In genomic region chr10:82913238-82913637, GRCm38 (mm10) we compare ENCODE assay signal across 13 mouse cellular contexts.
"Had no signal": no experiment of that assay in that cellular context is flagged by ENCODE, and none has a peak within 500 bp of the region (broad histone marks: within the 10 kb centered on the region; RNA-seq: fewer than 3 reads in every experiment).

No protein-coding gene starts in this region.

- H3K36me3 ChIP-seq: limb, embryonic 12.5 days; lung, embryonic 15.5 days; midbrain, embryonic 10.5 days; midbrain, embryonic 15.5 days; neural tube, embryonic 12.5 days; stomach, embryonic 15.5 days had no signal

- H3K27ac ChIP-seq: limb, embryonic 12.5 days; lung, embryonic 15.5 days; midbrain, embryonic 10.5 days; midbrain, embryonic 15.5 days; neural tube, embryonic 12.5 days; stomach, embryonic 15.5 days had no signal

- H3K9me3 ChIP-seq: limb, embryonic 12.5 days; lung, embryonic 15.5 days; midbrain, embryonic 10.5 days; midbrain, embryonic 15.5 days; neural tube, embryonic 12.5 days; stomach, embryonic 15.5 days had no signal

- H3K4me2 ChIP-seq: limb, embryonic 12.5 days; lung, embryonic 15.5 days; midbrain, embryonic 15.5 days; neural tube, embryonic 12.5 days; stomach, embryonic 15.5 days had no signal

- H3K4me1 ChIP-seq: stomach, embryonic 15.5 days had no signal

- H3K4me3 ChIP-seq: limb, embryonic 12.5 days; lung, embryonic 15.5 days; midbrain, embryonic 10.5 days; midbrain, embryonic 15.5 days; neural tube, embryonic 12.5 days; stomach, embryonic 15.5 days had no signal

- ATAC-seq: hindbrain, embryonic 16.5 days; inflammation-experienced regulatory T-cells, adult 6 months; midbrain, embryonic 15.5 days had no signal

- H3K27me3 ChIP-seq: lung, embryonic 15.5 days; midbrain, embryonic 15.5 days; neural tube, embryonic 12.5 days had no signal

- DNase-seq: kidney, adult 18-20 months; kidney, postnatal 10 days; right cerebral cortex, postnatal 14 days; thymus, adult 2 months; thymus, postnatal 25 days had no signal

- H3K9ac ChIP-seq: limb, embryonic 12.5 days; lung, embryonic 15.5 days; midbrain, embryonic 15.5 days; neural tube, embryonic 12.5 days; stomach, embryonic 15.5 days had no signal
